Mouse (Mus musculus) CH12.LX (cell line): ENCODE measurements at regions not wholly inside any gene's neighbourhood (a gene's known extent, or its start where the extent isn't known, plus 50 kb on each side); places are given as distances from the start of the nearest gene placed in this dataset.
"Not testable (repeated sequence)": the region's sequence is repeated elsewhere in the genome, so short reads cannot be mapped to it uniquely, and the experiment has no call there.

Experiments used
- DNase-seq: peaks from one replicate; pipeline ENCODE4 v3.0.0-alpha.2; 2013; ENCODE audit errors: extremely low read depth
- H3K27ac ChIP-seq: 2 replicates; pipeline ENCODE4 v1.5.1; 2012; ENCODE audit warnings: low read depth, mild to moderate bottlenecking, control low read depth, moderate library complexity; ENCODE audit not compliant: insufficient read depth
- H3K27me3 ChIP-seq: replicated peaks from 2 replicates; pipeline ENCODE3; 2012; ENCODE audit warnings: inconsistent platforms
- H3K36me3 ChIP-seq, 2 experiments: replicated peaks in 1 of 2; 2 replicates each; pipeline versions ENCODE3 to v1.6.1; 2012; ENCODE audit warnings: inconsistent platforms in 1 of 2, low read length in 1 of 2, mild to moderate bottlenecking in 1 of 2, mixed read lengths in 1 of 2, moderate library complexity in 1 of 2; ENCODE audit not compliant: control insufficient read depth in 1 of 2, insufficient read depth in 1 of 2
- H3K4me1 ChIP-seq, 2 experiments: 2 replicates each; pipeline ENCODE4 v1.6.1; 2012; ENCODE audit warnings: inconsistent platforms in 1 of 2, moderate library complexity in 1 of 2; ENCODE audit not compliant: insufficient read depth in 2 of 2, control insufficient read depth in 1 of 2
- H3K4me2 ChIP-seq: 2 replicates; pipeline ENCODE4 v1.6.1; 2012; ENCODE audit warnings: low read depth, mild to moderate bottlenecking, control low read depth; ENCODE audit not compliant: poor library complexity, insufficient read depth, severe bottlenecking
- H3K4me3 ChIP-seq, 3 experiments: fragments of 150-350 bp in 1 of 3; sonication (generic) in 1 of 3; replicated peaks in 1 of 3; 2 replicates each; pipeline versions ENCODE3 to v1.5.1; 2011 to 2012; ENCODE audit warnings: low read depth in 2 of 3, low read length in 2 of 3, mild to moderate bottlenecking in 2 of 3, moderate library complexity in 2 of 3, control low read depth in 1 of 3, improper control_type of control experiment in 1 of 3, inconsistent platforms in 1 of 3, mixed read lengths in 1 of 3; ENCODE audit not compliant: poor library complexity in 1 of 3
- H3K79me2 ChIP-seq: replicated peaks from 2 replicates; pipeline ENCODE4 v1.6.1; 2012; ENCODE audit warnings: mild to moderate bottlenecking, moderate library complexity; ENCODE audit not compliant: control insufficient read depth, poor library complexity, insufficient read depth, severe bottlenecking; ENCODE audit errors: extremely low read depth
- H3K9ac ChIP-seq: 2 replicates; pipeline ENCODE4 v1.6.1; 2012; ENCODE audit warnings: low read depth, mild to moderate bottlenecking, control low read depth, moderate library complexity; ENCODE audit not compliant: insufficient read depth
- H3K9me3 ChIP-seq: replicated peaks from 2 replicates; pipeline ENCODE3; 2012; ENCODE audit warnings: low read length, inconsistent platforms, mixed read lengths
- BHLHE40 ChIP-seq: IDR thresholded peaks from 2 replicates; pipeline ENCODE4 v1.6.1; 2011; ENCODE audit warnings: mild to moderate bottlenecking, low read depth, low read length, improper control_type of control experiment
- CHD2 ChIP-seq: IDR thresholded peaks from 2 replicates; pipeline ENCODE4 v1.6.1; 2011; ENCODE audit warnings: low read length, improper control_type of control experiment
- CTCF ChIP-seq, 2 experiments: IDR thresholded peaks in 1 of 2; conservative IDR thresholded peaks in 1 of 2; 2 replicates each; pipeline ENCODE4 v1.5.1; 2011 to 2012; ENCODE audit warnings: low read depth in 2 of 2, low read length in 2 of 2, improper control_type of control experiment in 1 of 2, inconsistent platforms in 1 of 2, mild to moderate bottlenecking in 1 of 2, moderate library complexity in 1 of 2
- E2F4 ChIP-seq: IDR thresholded peaks from 2 replicates; pipeline ENCODE4 v1.6.1; 2011; ENCODE audit warnings: low read depth, low read length, improper control_type of control experiment; ENCODE audit not compliant: insufficient replicate concordance
- ETS1 ChIP-seq: conservative IDR thresholded peaks from 2 replicates; pipeline ENCODE4 v1.6.1; 2012; ENCODE audit warnings: low read depth, mild to moderate bottlenecking, inconsistent platforms, low read length, improper control_type of control experiment, moderate library complexity
- JUND ChIP-seq: conservative IDR thresholded peaks from 2 replicates; pipeline ENCODE4 v1.6.1; 2011; ENCODE audit warnings: low read depth, low read length, improper control_type of control experiment
- MAX ChIP-seq: IDR thresholded peaks from 2 replicates; pipeline ENCODE4 v1.6.1; 2011; ENCODE audit warnings: low read length, improper control_type of control experiment
- MAZ ChIP-seq: IDR thresholded peaks from 2 replicates; pipeline ENCODE4 v1.6.1; 2012; ENCODE audit warnings: low read depth, mild to moderate bottlenecking, inconsistent platforms, low read length, improper control_type of control experiment, moderate library complexity
- MEF2A ChIP-seq: IDR thresholded peaks from 2 replicates; pipeline ENCODE4 v1.6.1; 2014; ENCODE audit warnings: low read depth, mild to moderate bottlenecking, inconsistent platforms, low read length, improper control_type of control experiment, borderline replicate concordance
- MXI1 ChIP-seq: IDR thresholded peaks from 2 replicates; pipeline ENCODE4 v1.6.1; 2011; ENCODE audit warnings: mild to moderate bottlenecking, low read depth, low read length, improper control_type of control experiment
- NRF1 ChIP-seq: IDR thresholded peaks from 2 replicates; pipeline ENCODE4 v1.6.1; 2014; ENCODE audit warnings: low read depth, mild to moderate bottlenecking, inconsistent platforms, low read length, improper control_type of control experiment, moderate library complexity
- RAD21 ChIP-seq: IDR thresholded peaks from 2 replicates; pipeline ENCODE4 v1.6.1; 2011; ENCODE audit warnings: low read depth, mild to moderate bottlenecking, low read length, improper control_type of control experiment, moderate library complexity
- SIN3A ChIP-seq: IDR thresholded peaks from 2 replicates; pipeline ENCODE4 v1.6.1; 2012; ENCODE audit warnings: low read length, improper control_type of control experiment, inconsistent platforms
- TCF12 ChIP-seq: IDR thresholded peaks from 2 replicates; pipeline ENCODE4 v1.6.1; 2014; ENCODE audit warnings: low read depth, mild to moderate bottlenecking, inconsistent platforms, low read length, improper control_type of control experiment
- USF2 ChIP-seq: conservative IDR thresholded peaks from 2 replicates; pipeline ENCODE4 v1.6.1; 2011; ENCODE audit warnings: low read depth, low read length, improper control_type of control experiment
- dilution Hi-C: fragments of 300-500 bp; cut with MboI; formaldehyde crosslinking; loops from 2 replicates; pipeline ENCODE4 v1.14.3; 2020; ENCODE audit warnings: low sequenced_read_pairs; ENCODE audit not compliant: extremely low pct_unique_long_range_greater_than_20kb, extremely low pct_ligation_motif_present
- in situ Hi-C: fragments of 300-500 bp; cut with MboI; formaldehyde crosslinking; loops from 3 replicates; pipeline ENCODE4 v1.14.3; 2019; ENCODE audit warnings: low sequenced_read_pairs, low pct_ligation_motif_present, low pct_unique_long_range_greater_than_20kb, mixed read lengths

- Histone ChIP-seq H3K4me2 (no peak overlapping the region), H3K36me3 (no peaks in the 10 kb centered on the region), H3K27ac (no peak overlapping the region), H3K27me3 (no peaks in the 10 kb centered on the region), H3K9ac (no peak overlapping the region), H3K4me1 (no peaks in the 10 kb centered on the region), H3K4me3 (no peak overlapping the region), H3K9me3 (no peaks in the 10 kb centered on the region), H3K79me2 (no peaks in the 10 kb centered on the region)
- dilution Hi-C loops: no loop called here
- in situ Hi-C loops: no loop called here
- no peak for TF ChIP-seq MAZ
- DNase-seq: no peak
These were observed 137.1 kb upstream of the Shcbp1 start for GRCm38 (mm10) chr8:4916447-4916846.

GRCm38 (mm10) chr8:4895046-4895445 is 115.7 kb upstream of the Shcbp1 start:
- no peak for TF ChIP-seq SIN3A
- TF ChIP-seq TCF12: no peak
- TF ChIP-seq NRF1: no peak
- TF ChIP-seq MAX: no peak
- no peak for TF ChIP-seq ETS1
- no peak for TF ChIP-seq BHLHE40
- no peak for TF ChIP-seq USF2
- no peak for TF ChIP-seq MXI1
- TF ChIP-seq E2F4: no peak
- TF ChIP-seq JUND: no peak
- TF ChIP-seq MEF2A: no peak
- no peak for TF ChIP-seq CHD2
- Histone ChIP-seq H3K9me3 (no peaks in the 10 kb centered on the region), H3K9ac (no peak overlapping the region), H3K79me2 (no peaks in the 10 kb centered on the region), H3K36me3 (no peaks in the 10 kb centered on the region), H3K4me2 (no peak overlapping the region), H3K4me3 (no peak overlapping the region), H3K4me1 (no peaks in the 10 kb centered on the region), H3K27me3 (no peaks in the 10 kb centered on the region), H3K27ac (no peak overlapping the region)
- DNase-seq: no peak
- in situ Hi-C loops: no loop called here
- dilution Hi-C loops: no loop called here

GRCm38 (mm10) chr8:4868761-4869160 is 89.4 kb upstream of the Shcbp1 start:
- dilution Hi-C loops, H3K9me3 ChIP-seq, H3K36me3 ChIP-seq, H3K4me2 ChIP-seq, H3K27ac ChIP-seq, H3K27me3 ChIP-seq, H3K4me3 ChIP-seq, H3K4me1 ChIP-seq, in situ Hi-C loops, H3K79me2 ChIP-seq, H3K9ac ChIP-seq: not testable (repeated sequence)
- peak; percentile 46 for DNase-seq
- peak; percentile 70 for TF ChIP-seq RAD21
- TF ChIP-seq CTCF (conservative IDR thresholded peaks at IDR 0.05 in 1 of 2, IDR thresholded peaks at IDR 0.05 in 1 of 2; ENCODE audit: low read depth in 2 of 2, low read length in 2 of 2): peak in 1 of 2 experiments; percentile 62; a peak in 2 of 4 replicates
